Mouse (Mus musculus): ENCODE measurements at regions not wholly inside any gene's neighbourhood (a gene's known extent, or its start where the extent isn't known, plus 50 kb on each side); places are given as distances from the start of the nearest gene placed in this dataset.

DNA sequence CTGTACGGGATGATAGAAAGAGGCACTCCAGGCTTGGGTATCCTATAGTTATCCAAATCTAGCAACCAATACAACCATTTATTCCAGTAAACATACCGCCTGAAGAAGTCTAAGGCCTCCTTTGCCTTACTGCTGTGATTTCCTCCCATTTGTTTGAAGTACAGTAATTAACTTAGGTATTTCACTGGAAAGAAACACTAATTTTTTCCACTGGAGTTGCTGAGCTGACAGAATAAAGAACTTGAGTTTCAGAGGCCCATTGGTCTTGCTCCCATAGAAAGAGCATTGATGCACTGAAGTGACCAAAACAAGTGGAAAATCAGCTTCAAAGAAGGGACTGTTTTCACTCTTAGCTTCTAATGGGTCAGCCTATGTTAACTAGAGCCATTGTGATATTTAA is 1100.8 kb upstream of the Gm7489 start:
- no peak for DNase-seq (ENCODE audit: extremely low read depth, insufficient read length, low spot score)

DNA sequence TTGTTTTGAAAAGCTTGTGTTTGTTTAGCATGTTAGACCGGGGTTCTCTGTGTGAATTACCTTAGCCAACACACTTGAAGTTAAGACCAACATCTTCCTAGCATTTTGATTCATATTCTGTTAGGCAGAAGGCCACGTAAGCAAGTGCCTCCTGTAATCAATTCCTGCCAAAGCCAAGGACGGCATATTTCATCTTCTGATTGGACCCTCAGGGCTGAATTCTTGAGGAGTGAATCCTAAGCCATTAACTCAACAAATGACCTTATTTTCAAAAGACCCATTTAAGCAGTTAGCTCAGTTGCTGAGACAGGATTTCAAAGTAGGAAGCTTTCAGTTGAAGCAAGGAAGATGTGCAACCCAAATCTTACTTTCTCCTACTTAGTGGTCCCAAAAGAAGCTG is 1099.5 kb upstream of the Gm7489 start:
- DNase-seq (ENCODE audit: extremely low read depth, insufficient read length, low spot score) = no peak

DNA sequence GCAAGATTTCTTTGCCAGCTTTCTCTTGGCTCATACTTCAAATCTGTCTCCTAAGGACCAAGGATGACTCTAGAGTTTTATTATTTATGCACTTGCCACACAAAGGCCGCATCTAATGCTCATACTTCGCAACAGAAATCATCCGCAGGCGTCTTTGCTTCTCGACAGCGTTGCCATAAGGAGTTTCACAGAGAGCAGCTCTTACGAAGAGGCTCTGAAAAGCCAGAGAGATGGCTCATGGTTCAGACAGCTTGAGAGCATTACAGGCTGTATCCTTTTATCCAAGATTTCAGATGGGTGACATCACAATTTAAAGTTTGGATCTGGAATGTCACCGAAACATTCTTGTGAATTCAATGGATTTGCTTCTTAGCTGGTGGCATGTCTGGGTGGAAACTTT is 1098.7 kb upstream of the Gm7489 start:
- no peak for DNase-seq (ENCODE audit: extremely low read depth, insufficient read length, low spot score)

DNA sequence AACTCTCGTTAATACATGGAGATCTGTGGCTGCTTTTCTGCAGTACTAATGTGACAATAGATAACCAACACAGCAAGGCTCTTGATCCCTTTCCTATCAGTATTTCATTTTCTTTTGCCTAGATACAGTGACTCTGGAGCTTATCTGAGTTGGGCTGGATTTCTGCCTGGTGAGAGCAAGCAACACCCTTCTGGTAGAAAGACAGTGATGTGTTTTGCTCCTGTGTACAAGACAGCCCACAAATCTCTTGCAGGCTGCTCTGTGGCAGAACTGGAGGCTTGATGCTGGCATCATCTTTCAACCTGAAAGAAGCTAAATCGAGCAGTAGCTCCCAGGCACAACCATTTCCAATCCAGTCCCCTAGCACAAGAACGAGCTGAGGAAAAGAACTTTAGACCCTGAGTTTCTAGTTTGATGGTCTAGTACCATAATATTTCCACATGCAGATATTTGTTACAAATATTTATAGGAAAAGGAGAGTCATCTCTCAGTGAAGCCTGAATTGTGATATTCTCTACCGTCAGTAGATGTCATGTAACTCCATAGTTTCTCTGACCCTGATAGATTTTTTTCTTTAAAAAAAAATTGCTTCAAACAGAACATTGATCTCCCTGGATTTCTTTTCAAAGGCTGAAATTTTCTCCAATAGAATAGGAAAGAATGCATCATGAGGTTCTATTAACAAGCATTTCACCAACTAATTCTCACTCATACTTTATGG is 1079.1 kb upstream of the Gm7489 start:
- no peak for DNase-seq (ENCODE audit: extremely low read depth, insufficient read length, low spot score)

GRCm38 (mm10) chr15:52808622-52809021 is 1076.1 kb upstream of the Gm7489 start:
- no peak for DNase-seq (ENCODE audit: extremely low read depth, insufficient read length, low spot score)

DNA sequence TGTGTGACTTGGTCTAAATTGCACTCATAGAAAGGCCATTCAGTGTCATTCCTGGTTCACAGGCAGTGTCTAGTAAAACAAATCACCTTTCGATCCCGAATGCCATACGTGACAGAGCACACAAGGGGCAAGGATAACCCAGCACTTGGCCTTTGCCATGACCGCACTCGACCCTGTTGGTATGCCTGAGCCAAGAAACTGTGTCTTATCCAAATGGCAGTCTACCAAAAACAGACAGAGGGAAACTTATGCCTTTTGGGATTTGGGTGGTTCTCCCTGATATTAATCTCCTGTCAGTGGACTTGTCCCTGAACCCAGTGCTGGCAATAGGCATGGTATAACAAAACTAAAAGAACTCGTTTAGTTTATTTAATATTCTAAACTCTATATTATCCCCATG is 1063.9 kb upstream of the Gm7489 start:
- no peak for DNase-seq (ENCODE audit: extremely low read depth, insufficient read length, low spot score)

- DNase-seq (ENCODE audit: extremely low read depth, insufficient read length, low spot score) = no peak
These were observed 1047.8 kb upstream of the Gm7489 start for GRCm38 (mm10) chr15:52836896-52837295.

DNA sequence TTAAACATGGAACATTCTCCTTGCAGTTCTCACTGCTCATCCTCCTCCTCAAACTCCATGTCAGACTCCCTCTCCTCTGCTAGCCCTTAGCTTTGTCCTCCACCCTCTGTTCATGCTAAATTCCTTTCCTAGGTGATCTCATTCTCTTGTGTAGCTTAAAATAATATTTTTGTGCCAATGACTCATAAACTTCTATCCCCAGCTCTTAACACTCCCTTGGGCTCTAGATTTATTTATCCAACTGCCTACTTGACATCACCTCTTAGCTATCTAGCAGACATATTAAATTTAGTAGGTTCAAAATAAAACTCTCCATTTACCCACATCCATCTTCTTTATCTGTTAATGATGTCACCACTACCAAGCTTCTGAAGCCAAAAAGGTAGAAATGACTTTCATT is 1036.6 kb upstream of the Gm7489 start:
- DNase-seq (ENCODE audit: extremely low read depth, insufficient read length, low spot score) = peak; percentile 40

DNA sequence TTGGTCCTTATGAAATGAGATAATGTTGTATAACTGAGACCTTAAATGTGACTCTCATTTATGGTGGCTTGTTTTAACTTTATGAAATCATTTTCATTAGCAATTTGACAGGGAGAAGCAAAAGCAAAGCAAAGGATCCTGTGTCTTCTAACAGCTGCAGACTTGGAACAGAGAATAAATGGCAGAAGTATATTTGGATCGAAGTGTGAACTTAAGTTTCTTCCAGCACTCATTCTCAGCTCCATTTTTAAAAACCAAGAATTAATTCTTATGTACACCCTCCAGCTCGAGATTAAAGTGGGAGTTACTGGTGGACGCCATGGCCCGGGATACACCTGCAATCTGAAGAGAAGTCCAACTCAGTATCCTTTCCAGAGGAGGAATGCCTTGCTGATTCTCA is 1026.0 kb upstream of the Gm7489 start:
- no peak for DNase-seq (ENCODE audit: extremely low read depth, insufficient read length, low spot score)

DNA sequence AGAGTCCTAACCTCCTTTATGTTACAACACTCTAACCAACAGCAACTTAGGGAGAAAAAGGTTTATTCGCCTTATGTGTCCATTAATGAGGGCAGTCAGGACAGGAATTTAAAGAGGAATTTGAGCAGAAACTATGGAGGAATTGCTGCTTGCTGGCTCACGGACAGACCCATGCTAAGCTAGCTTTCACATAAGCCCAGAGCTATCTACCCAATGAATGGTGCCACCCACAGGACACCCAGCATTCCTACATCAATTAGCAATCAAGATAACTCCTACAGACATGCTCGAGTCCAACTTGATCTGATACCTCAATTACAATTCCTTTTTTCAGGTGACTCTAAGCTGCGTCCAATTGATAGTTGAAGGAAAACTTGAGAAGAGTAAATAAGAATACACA is 1021.2 kb upstream of the Gm7489 start:
- DNase-seq (ENCODE audit: extremely low read depth, insufficient read length, low spot score) = no peak

DNA sequence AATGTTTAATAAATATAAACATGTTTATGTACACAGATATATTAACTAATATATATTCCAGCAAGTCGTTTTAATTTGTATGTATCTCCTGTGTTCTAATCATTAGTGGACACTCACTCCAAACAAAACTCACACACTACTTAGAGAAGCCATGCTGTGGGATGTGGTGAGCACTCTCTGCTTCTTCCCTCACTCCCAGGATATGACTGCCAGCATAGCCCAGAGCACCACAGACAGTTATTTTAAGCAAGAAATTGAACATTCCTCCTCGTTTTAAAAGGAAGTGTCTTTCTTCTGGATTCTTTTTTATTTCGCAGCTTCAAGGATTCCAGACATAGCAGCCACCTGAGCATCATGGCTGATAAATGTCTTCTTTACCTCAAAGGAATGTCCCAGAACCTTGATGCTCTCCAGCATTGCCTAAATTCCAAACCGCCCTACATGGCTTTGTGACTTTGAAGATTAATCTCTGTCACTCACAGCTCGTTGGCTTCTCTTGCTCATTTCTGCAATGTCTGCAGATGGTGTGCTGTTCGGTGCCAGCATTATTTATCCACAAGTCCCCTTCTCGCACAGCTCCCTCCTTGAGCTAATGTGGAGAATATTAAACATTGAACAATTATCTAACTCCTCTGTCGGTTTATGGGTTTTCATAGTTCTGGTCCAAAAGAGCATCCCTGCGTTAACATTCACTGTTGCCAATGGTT is 992.3 kb upstream of the Gm7489 start:
- no peak for DNase-seq (ENCODE audit: extremely low read depth, insufficient read length, low spot score)

DNA sequence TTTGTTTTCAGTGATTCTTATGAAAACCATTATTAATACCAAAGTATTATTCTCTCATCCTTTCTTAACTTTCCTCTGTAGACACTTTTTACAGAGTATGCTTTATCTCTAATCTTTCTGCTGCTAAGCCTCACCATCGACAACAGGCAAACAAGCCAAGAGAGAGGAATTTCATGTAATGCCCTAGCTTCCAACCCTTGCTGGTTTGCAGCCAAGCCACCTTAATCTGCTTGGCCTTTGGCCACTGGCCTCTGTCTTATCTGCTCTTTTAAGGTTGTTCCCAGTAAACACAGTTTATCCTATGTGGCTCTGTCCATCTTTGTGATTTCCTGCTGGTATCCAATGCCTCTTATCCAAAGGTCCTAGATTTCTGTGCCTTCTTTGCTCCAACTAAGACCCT is 986.6 kb upstream of the Gm7489 start:
- no peak for DNase-seq (ENCODE audit: extremely low read depth, insufficient read length, low spot score)

DNA sequence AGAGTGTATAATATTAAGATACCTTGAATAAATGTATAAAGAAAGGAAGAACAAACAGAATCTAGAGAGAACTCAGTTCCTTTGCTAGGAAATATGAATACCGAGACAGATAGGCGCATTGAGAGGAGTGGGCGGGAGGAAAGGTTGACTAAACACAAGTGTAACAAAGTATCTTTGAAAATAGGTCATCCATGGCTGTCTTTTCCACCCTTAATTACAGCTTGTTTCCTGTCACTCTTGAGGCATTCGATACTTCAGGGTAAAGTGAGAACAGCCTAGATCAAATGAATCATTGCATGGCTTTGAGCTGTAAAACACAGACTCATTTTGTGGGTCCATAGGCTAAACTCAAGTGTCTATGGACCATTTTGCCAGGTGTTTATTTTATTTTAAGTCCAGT is 985.3 kb upstream of the Gm7489 start:
- no peak for DNase-seq (ENCODE audit: extremely low read depth, insufficient read length, low spot score)

DNA sequence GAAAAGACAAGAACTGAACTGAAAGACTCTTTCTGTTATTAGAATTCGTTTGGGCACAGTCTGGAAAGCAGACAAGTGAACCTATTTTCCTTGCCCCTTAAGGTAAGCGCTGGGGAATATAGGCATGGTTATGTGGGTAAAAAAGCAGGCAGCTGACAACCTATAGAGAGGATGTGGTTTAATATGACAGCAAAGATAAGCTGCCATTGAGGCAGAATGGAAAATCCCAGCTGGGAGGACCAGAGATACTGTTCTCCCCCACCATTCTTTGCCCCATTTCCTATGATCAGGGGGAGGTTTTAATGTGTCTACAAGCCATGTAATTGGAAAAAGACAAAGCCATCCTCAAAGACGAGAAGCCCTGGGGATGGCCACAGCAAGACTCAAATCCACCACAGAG is 984.9 kb upstream of the Gm7489 start:
- DNase-seq (ENCODE audit: extremely low read depth, insufficient read length, low spot score) = no peak

- DNase-seq (ENCODE audit: extremely low read depth, insufficient read length, low spot score) = no peak
These were observed 979.5 kb upstream of the Gm7489 start for GRCm38 (mm10) chr15:52905231-52905630.

DNA sequence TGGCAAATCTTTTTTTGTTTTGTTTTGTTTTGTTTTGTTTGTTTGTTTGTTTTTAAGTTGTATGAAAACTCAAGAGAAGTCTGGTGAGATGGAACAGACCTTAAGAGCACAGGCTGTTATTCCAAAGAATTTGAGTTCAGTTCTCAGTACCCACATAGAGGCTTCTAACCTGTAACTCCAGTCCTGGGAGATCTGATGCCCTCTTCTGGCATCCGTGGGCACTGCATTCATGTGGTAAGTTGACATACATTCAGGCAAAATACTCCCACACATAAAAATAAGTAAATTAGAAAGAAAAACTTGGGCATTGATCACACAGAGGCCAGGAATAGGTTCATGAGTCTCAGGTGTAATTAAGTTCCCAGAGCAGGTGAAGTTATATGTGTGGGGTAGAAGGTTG is 977.5 kb upstream of the Gm7489 start:
- DNase-seq (ENCODE audit: extremely low read depth, insufficient read length, low spot score) = no peak

GRCm38 (mm10) chr15:52922277-52922676 is 962.4 kb upstream of the Gm7489 start:
- DNase-seq (ENCODE audit: extremely low read depth, insufficient read length, low spot score) = peak; percentile 27

DNA sequence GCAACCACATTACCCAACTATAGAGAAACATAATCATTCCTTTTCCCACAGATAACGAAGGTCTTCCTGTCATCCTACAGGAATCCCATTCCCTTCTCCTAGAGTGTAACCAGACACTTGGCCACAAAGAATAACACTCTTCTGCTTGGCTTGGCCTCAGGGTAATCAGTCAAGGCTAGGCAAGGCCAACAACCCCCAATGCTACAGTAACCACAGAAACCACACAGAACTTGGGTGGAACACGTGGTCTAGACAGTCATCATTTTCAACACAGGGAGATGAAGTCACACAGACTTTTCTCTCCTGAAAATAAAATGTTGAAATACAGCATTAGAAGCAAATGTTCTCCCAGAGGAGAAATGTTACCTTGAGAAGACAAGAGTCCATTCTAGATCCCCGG is 956.3 kb upstream of the Gm7489 start:
- DNase-seq (ENCODE audit: extremely low read depth, insufficient read length, low spot score) = peak; percentile 65

DNA sequence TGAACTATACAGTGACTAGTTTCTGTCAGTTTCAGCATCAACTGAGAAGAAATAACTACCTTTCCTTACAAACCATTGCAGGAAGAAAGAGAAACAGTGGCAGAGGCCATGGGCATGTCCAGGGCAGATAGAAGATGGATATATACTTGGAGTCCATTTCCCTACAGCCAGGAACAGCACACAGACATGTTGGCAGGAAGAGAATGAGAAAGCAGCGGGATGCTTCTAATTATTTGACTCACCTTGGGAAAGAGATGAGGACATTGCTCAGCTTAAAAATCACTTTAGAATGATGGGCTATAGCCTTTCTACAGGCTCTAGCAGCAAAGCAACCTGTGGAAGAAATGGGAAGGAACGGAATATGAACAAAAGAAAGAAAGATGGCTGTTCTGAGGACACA is 947.6 kb upstream of the Gm7489 start:
- no peak for DNase-seq (ENCODE audit: extremely low read depth, insufficient read length, low spot score)

GRCm38 (mm10) chr15:52944592-52944991 is 940.1 kb upstream of the Gm7489 start:
- DNase-seq (ENCODE audit: extremely low read depth, insufficient read length, low spot score) = no peak

GRCm38 (mm10) chr15:52948196-52948595 is 936.5 kb upstream of the Gm7489 start:
- DNase-seq (ENCODE audit: extremely low read depth, insufficient read length, low spot score) = no peak

DNA sequence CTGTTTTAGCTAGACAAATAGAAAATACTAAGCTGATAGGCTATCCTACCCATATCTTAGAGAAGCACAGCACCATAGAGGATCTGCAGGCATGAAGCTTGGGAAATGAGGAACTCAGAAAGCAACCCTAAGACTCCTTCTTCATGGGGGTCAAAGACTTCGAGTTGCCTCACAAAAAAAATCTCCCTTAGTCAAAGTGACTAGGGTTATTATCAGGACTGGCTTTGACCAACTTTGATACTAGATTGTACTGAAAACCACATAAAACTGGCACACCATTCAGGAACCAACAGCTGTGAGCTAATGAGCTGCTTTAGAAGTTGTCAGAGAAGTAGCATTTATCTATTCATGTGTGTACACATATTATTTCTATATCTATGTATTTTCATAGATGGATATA is 931.2 kb upstream of the Gm7489 start:
- DNase-seq (ENCODE audit: extremely low read depth, insufficient read length, low spot score) = no peak
